Mouse (Mus musculus) thymus, postnatal 36 days (tissue): ENCODE measurements around the gene Lrrc74b.
"Not testable (repeated sequence)": the region's sequence is repeated elsewhere in the genome, so short reads cannot be mapped to it uniquely, and the experiment has no call there.

ENCODE experiments used
- DNase-seq, 2 experiments: peaks; one replicate each; pipeline ENCODE4 v3.0.0; 2022; ENCODE audit warnings: mixed read lengths in 2 of 2

The Lrrc74b gene

GRCm38 (mm10) chr16:17561128-17561750 is at the start of gene Lrrc74b:
Gene Lrrc74b (minus strand): TSS chr16:17561247.
- DNase-seq: no peak

- DNase-seq: no peak
Observed at GRCm38 (mm10) chr16:17605684-17606083, 44.6 kb upstream of the Lrrc74b start.

GRCm38 (mm10) chr16:17604941-17605340 is 43.9 kb upstream of the Lrrc74b start:
- no peak for DNase-seq

GRCm38 (mm10) chr16:17600944-17601562 is 40.0 kb upstream of the Lrrc74b start:
- no peak for DNase-seq

- no peak for DNase-seq
Observed at GRCm38 (mm10) chr16:17590731-17591130, 29.7 kb upstream of the Lrrc74b start.

GRCm38 (mm10) chr16:17584555-17584954 is 23.5 kb upstream of the Lrrc74b start:
- no peak for DNase-seq

- DNase-seq: no peak
Observed at GRCm38 (mm10) chr16:17583064-17583463, 22.0 kb upstream of the Lrrc74b start, which contains the start of gene Slc7a4. Gene Slc7a4 (minus strand): TSS chr16:17583214.

- no peak for DNase-seq
Observed at GRCm38 (mm10) chr16:17576825-17577215, 15.8 kb upstream of the Lrrc74b start.

GRCm38 (mm10) chr16:17575870-17576824 is 15.1 kb upstream of the Lrrc74b start:
- no peak for DNase-seq

GRCm38 (mm10) chr16:17566186-17566585 is 5.1 kb upstream of the Lrrc74b start:
- no peak for DNase-seq

GRCm38 (mm10) chr16:17564771-17565170 is 3.7 kb upstream of the Lrrc74b start:
- DNase-seq: no peak

- no peak for DNase-seq
Observed at GRCm38 (mm10) chr16:17564221-17564620, 3.2 kb upstream of the Lrrc74b start.

- DNase-seq: no peak
Observed at GRCm38 (mm10) chr16:17563580-17563979, 2.5 kb upstream of the Lrrc74b start.

GRCm38 (mm10) chr16:17561751-17562208 is 733 bp upstream of the Lrrc74b start, which contains the start of gene P2rx6:
Gene P2rx6 (plus strand): TSS chr16:17561885.
- DNase-seq: no peak

GRCm38 (mm10) chr16:17559396-17560027 is 1.5 kb downstream of the Lrrc74b start:
- DNase-seq: no peak

GRCm38 (mm10) chr16:17558811-17559210 is 2.2 kb downstream of the Lrrc74b start:
- DNase-seq: no peak

- DNase-seq: peak; percentile 45 to 54
Observed at GRCm38 (mm10) chr16:17557947-17558480, 3.0 kb downstream of the Lrrc74b start.

- no peak for DNase-seq
Observed at GRCm38 (mm10) chr16:17556907-17557306, 4.1 kb downstream of the Lrrc74b start.

- DNase-seq: no peak
Observed at GRCm38 (mm10) chr16:17556180-17556579, 4.9 kb downstream of the Lrrc74b start.

GRCm38 (mm10) chr16:17554702-17555101 is 6.3 kb downstream of the Lrrc74b start:
- DNase-seq: not testable (repeated sequence)

GRCm38 (mm10) chr16:17553910-17554685 is 6.9 kb downstream of the Lrrc74b start:
- peak; percentile 58 to 79 for DNase-seq

GRCm38 (mm10) chr16:17552837-17553236 is 8.2 kb downstream of the Lrrc74b start:
- DNase-seq: no peak
